Mouse (Mus musculus) spleen, embryonic (tissue): ENCODE data around the gene Arpc5.

ENCODE experiments used
- CTCF ChIA-PET: fragments of 350-600 bp; sonication (Branson Sonifier 250); formaldehyde crosslinking; loops from one replicate; lab custom pipeline; 2022; lab: Charles Lee

The Arpc5 gene

GRCm38 (mm10) chr1:152779071-152779737, 12.9 kb downstream of the Arpc5 start:
- CTCF ChIA-PET: no interaction called here

GRCm38 (mm10) chr1:152784620-152785019, 18.3 kb downstream of the Arpc5 start:
- CTCF ChIA-PET: no interaction called here

GRCm38 (mm10) chr1:152785446-152785845, 19.1 kb downstream of the Arpc5 start:
- CTCF ChIA-PET: interaction anchor here (0.8 kb wide), 1 partner anchor 260 kb away, joined by 17 read pairs; no protein-coding TSS in a partner anchor

DNA sequence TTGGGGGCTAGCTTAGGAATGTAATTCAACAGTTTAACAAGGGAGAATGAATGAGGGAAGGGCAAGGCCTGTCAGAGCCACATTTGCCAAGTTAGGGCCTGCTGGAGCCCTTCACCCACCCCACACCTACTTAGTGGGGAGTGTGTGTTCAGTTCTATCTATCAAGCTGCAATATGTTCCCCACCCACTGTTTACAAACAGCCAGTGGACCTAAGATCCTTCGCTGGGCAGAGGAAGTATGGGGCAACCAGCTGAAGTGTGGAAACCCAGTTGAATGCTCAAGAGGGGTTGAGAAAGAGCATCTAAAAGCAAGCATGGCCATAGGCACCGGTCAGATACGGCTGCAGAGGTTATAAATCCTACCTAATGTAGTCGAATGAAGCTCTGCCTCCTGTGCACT, 20.6 kb downstream of the Arpc5 start:
- CTCF ChIA-PET: interaction anchor here (0.6 to 1.5 kb wide), 2 partner anchors 18 to 48 kb away, joined by 3 read pairs; no protein-coding TSS in a partner anchor

GRCm38 (mm10) chr1:152788121-152788660, 21.8 kb downstream of the Arpc5 start:
- CTCF ChIA-PET: interaction anchor here (1.5 kb wide), 1 partner anchor 17 kb away, joined by 3 read pairs; no protein-coding TSS in a partner anchor

DNA sequence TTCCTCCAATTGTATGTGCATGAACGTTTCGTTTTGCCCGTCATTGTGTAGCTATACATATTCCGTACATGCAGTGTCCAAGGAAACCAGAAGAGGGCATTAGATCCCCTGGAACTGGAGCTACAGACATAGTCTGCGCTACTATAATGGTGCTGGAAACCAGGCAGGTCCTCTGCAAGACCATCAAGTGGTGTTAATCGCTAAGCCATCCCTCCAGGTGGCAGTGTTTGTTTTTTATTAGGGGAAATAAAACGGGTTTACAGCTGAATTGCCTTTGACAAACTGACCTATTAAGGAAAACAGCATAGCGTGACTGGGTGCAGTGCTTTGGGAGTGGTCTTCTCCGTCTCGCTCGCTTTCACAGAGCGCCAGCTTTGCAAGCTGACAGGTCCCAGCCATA, 23.9 kb downstream of the Arpc5 start:
- CTCF ChIA-PET: interaction anchor here (0.9 to 1.7 kb wide), 3 partner anchors 15 to 47 kb away, joined by 3 to 5 read pairs (median 3); no protein-coding TSS in a partner anchor

DNA sequence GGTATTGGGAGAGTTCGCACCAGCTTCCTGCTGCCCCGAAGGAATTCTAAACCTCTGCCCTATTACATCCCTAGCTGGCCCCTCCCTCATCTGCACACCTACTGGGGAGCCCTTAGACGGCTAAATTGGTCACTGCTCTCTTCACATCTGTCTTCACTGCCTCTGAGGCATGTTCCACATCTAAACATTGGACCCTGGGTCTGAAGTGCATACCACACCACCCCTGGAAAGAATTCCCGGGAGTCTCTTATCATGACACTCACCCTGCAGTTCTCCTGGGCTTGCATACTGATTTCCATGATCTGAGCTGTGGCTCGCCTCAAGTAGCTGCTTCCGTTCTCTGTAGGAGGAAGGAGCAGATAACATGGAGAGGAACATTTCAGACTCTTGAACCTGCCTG, 24.5 kb downstream of the Arpc5 start:
- CTCF ChIA-PET: interaction anchor here (1.1 to 1.7 kb wide), 2 partner anchors 14 to 25 kb away, joined by 3 to 5 read pairs; no protein-coding TSS in a partner anchor

DNA sequence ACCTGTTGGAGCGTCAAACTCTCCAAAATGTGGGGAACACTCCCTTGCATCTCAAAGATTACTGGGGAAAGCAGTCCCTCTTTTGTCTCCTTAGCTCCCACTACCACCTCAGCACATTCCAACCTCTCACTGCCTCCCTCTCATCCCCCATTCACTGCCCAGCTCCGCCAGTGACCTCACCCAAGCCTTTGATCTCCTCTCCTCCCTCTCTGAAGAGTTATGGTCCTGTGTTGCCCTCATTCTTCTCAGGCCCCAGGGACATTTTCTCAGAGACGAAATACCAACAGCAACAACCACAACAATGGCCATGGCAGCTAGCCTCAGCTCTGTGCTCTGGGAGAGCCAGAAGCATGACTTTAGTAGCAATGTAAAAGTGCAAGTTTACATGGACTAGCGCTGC, 24.9 kb downstream of the Arpc5 start:
- CTCF ChIA-PET: no interaction called here

GRCm38 (mm10) chr1:152792736-152793494, 26.6 kb downstream of the Arpc5 start:
- CTCF ChIA-PET: no interaction called here

DNA sequence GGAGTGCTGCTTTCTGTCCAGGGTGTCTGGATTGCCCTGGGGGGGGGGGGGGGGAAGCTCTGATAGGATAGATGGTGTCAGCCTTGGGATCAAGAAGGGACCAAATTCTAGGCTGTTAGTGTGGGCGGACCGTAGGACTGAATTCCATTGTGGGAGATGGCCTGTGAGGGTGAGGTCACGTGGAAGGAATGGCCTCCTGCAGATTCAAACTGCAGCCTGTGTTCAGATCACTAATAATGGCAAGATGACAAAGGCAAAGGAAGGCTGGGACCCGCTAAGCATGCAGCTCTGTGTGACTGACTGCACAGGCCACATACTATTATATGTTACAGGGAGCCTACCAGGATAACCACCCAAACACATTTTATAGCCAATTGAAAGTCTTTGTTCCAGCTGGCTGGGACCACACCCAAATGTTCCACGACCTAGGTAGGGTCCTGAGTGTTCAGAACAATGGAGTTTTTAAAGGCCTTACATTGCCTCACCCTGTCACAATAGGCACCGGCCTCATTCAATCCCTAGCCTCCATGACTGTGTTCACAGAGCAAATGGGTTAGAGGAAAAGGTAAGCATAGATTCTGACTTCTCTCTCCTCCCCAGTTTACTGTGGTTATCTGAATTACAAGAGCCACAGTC, 27.3 kb downstream of the Arpc5 start:
- CTCF ChIA-PET: no interaction called here

DNA sequence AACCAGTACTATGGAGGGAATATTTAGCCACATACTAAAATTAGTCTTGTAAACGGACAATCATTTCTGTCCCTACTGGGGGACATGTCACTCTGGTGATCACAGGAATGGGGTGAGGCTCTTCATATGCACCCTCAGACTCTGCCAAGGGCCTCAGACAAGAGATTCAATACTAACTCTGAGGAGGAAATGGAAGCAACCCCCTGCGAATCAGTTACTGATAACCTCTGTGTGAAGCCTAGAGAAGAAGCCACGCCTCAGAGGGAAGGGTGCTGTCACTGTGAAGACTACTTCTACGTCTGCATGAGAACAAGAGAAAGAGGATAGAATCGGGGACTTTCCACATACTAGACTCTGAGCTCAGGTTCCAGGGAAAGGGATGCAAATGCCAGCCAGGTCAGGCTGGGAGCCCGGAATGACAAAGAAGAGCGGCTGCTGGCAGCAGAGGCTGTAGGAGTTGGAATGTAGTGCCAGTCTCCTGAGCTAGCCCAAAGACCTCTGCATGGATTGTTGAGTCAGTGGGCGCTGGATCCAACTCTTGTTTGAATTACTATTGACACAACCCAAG, 29.4 kb downstream of the Arpc5 start:
- CTCF ChIA-PET: no interaction called here

DNA sequence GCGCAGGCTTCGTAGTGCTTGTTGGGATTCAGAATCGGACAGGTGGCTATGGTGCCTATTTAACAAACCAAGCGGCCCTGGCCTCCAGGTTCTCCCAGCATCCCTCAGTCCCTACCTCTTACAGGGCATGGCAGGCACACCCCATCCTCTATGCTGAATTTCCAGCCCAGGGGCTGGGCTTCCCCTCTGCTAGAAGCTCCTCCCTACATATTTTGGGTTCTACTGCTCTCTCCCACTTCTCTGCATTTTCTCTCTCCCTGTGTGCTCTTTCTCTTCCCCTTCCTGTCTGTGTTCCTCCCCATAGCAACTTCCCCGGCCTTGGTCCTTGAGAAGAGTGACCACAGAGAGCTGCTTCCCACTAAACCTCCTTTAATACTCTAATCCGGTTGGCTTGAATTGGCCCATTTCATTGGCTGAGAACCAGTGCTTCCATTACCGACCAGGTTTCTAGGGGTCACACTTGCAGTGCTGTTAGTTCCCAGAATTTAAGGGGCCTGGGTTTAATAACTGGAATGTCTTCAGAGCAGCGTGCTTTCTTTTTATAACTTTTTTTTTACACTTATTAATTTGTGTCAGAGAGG, 30.4 kb downstream of the Arpc5 start:
- CTCF ChIA-PET: interaction anchor here (0.6 kb wide), 1 partner anchor 29 kb away, joined by 3 read pairs; no protein-coding TSS in a partner anchor

DNA sequence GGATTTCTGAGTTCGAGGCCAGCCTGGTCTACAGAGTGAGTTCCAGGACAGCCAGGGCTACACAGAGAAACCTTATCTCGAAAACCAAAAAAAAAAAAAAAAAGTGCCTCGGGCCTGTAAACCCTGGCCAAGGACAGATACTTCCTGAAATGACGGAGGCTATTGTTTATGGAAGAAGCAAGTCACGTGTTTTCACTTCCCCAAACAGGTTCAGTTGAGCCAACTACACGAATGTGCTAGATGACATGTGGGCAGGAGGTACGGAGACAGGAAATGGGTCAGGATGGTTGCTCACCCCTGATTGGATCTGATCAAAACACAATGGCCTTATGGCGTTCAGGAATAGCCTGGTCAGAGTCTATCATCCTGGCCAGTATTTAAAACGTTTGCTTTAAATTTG, 31.8 kb downstream of the Arpc5 start:
- CTCF ChIA-PET: no interaction called here

- CTCF ChIA-PET: interaction anchor here (0.7 to 1.2 kb wide), 2 partner anchors 11 to 17 kb away, joined by 3 to 11 read pairs; no protein-coding TSS in a partner anchor
Observed at GRCm38 (mm10) chr1:152799897-152800296, 33.6 kb downstream of the Arpc5 start, which contains the start of gene Ncf2. Ncf2 (plus strand) TSS chr1:152800194.

- CTCF ChIA-PET: no interaction called here
Observed at GRCm38 (mm10) chr1:152800633-152801176, 34.4 kb downstream of the Arpc5 start.

GRCm38 (mm10) chr1:152804907-152805306, 38.6 kb downstream of the Arpc5 start:
- CTCF ChIA-PET: interaction anchor here (0.9 to 1.2 kb wide), 2 partner anchors 15 to 17 kb away, joined by 3 to 5 read pairs; no protein-coding TSS in a partner anchor

DNA sequence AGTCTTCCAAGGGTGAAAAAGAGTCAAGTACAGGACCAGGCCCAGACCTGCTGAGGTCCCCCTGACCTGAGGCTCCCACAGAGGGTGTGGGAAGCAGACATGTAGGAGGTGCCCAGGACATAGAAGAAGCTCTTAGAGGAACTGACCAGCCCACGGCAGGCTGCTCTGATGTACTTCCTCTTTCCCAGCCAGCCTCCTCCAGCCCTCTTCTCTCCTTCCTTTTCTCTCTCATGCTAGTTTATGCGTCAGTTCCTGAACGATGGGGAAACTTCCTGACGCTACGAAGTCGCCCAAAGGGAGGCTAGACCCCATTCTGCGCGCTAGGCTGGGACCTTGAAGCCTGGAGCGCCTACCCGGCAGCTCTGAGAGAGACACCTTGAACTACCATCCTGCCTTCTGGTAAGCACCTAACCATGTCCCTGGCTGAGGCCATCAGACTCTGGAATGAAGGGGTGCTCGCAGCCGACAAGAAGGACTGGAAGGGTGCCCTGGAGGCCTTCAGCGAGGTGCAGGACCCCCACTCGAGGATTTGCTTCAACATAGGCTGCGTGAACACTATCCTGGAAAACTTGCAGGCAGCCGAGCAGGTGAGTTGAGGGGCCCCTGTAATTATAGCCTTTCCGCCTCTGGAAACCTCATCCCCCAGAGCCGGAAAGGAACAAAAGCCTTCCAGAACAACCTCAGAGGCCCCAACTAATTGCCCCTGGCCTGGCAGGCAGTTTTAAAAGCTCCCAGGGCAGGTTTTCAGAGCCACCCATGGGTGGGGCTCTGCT, 41.5 kb downstream of the Arpc5 start:
- CTCF ChIA-PET: no interaction called here

GRCm38 (mm10) chr1:152808392-152808680, 42.0 kb downstream of the Arpc5 start:
- CTCF ChIA-PET: no interaction called here

DNA sequence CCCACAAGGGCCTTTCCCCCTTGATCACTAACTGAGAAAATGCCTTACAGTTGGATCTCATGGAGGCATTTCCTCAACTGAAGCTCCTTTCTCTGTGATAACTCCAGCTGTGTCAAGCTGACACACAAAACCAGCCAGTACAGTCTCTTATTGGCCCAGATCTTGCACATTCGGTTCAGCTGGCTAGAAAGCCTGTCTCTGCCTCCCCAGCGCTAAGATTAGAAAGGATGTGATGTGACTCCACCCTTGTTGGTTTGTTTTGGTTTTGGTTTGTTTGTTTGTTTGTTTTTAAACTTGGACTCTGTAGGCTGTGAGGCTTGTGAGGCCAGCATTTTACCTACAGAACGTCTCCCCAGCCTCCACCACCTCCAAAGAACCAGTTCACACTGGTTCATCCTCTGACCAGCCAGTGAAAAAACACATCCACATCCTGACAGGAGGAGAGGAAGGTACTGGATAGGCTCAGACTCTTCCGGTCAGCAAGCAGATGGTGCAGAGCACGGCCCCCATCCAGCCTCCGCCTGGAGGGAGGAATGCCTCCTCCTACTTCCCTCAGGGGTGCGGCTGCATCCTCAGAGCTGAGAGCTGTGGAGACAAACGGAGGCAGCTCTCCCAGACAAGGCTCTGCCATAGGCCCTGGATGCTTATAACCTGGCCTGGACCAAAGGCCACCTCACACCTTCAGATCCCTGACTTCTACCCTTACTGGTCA, 43.4 kb downstream of the Arpc5 start:
- CTCF ChIA-PET: interaction anchor here (0.7 kb wide), 1 partner anchor 44 kb away, joined by 3 read pairs; the partner anchor contains the start of genes Arpc5 and Rgl1
